Mouse (Mus musculus) naive thymus-derived CD4-positive, alpha-beta T cell, adult 2 months (primary cell): ENCODE results near the gene Gm20431.

ENCODE experiments used
- DNase-seq: peaks from one replicate; pipeline ENCODE4 v3.0.0-alpha.2; 2011; ENCODE audit warnings: low read depth

Gm20431 gene

DNA sequence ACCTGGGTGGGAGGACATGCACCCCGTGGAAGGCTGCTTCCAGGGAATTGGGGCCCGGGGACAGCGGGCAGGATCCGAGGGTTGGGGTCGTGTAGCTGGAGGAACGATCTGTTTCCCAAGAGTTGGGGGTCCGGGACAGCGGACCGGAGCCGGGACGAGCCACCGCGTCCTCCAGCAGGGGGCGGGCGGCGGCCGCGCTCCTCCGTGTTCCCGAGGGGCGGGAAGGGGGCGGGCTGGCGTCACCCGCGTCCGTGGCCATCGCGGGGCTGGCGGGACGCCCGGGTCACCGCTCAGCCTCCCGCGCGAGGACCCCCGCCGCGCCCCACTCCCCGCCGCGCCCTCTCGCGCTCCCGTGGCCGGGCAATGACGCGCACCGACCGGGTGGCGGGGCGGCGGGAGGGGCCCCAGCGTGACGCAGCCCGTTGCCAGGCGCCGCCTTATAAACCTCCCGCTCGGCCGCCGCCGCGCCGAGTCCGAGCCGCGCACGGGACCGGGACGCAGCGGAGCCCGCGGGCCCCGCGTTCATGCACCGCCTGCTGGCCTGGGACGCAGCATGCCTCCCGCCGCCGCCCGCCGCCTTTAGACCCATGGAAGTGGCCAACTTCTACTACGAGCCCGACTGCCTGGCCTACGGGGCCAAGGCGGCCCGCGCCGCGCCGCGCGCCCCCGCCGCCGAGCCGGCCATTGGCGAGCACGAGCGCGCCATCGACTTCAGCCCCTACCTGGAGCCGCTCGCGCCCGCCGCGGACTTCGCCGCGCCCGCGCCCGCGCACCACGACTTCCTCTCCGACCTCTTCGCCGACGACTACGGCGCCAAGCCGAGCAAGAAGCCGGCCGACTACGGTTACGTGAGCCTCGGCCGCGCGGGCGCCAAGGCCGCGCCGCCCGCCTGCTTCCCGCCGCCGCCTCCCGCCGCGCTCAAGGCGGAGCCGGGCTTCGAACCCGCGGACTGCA, 27.5 kb upstream of the Gm20431 start, which contains the start of gene Cebpb:
Gene Cebpb, plus strand, starts transcription at position 418 of the 954 bp plus-strand sequence.
- DNase-seq = peak; percentile 88

DNA sequence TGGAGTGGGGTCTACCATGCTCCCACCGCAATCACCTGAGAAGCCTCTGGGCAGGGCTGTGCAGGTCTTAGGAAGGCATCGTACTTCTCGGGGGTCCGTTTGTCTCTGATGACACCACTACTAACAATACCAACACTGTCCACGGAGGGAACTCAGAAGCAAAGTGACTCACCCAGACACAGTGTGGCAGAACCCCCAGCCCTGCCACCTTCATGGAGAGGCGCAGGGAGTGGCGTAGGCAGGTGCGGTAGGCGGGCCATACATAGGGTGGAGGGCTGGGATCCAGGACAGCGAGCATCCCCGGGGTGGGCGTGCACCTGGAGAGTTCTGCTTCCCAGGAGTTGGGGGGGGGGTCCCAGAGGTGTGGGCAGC, 26.8 kb upstream of the Gm20431 start:
- DNase-seq = no peak

DNA sequence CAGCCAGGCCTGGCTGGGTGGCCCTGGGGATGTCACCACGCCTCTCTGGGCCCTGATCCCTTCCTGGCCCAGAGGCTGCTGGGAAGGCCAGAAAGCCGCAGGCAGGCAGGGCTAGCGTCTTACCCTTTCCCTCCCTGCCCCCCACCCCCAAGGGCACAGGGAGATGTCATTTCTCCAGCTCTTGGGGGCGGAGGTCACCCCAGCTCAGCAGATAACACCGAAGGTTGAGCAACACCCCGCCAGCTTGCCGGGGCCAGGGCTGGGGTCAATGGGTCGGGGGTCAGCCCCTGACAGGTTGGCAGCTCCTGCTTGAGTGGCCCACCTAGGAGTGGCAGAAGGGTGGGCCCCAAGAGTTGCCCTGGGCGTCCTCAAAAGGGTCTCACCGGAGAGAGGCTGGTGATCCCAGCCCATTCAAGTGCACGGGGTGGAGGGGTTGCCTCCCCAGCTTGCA, 26.4 kb upstream of the Gm20431 start:
- no peak for DNase-seq

DNA sequence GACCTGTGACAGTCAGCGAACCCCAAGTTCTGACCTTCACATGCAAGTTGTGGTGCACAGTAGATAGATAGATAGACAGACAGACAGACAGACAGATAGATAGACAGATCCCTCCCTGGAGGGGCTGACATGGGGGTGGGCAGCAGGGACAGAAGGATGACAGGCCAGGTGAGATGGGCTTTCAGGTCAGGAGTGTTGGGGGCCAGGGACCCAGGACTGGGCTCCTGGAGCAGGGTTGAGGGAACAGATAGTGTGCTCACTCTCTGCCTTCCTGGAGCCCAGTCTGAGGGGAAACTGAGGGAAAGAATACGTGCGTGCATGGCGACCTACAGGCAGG, 25.9 kb upstream of the Gm20431 start:
- DNase-seq = peak; percentile 34

DNA sequence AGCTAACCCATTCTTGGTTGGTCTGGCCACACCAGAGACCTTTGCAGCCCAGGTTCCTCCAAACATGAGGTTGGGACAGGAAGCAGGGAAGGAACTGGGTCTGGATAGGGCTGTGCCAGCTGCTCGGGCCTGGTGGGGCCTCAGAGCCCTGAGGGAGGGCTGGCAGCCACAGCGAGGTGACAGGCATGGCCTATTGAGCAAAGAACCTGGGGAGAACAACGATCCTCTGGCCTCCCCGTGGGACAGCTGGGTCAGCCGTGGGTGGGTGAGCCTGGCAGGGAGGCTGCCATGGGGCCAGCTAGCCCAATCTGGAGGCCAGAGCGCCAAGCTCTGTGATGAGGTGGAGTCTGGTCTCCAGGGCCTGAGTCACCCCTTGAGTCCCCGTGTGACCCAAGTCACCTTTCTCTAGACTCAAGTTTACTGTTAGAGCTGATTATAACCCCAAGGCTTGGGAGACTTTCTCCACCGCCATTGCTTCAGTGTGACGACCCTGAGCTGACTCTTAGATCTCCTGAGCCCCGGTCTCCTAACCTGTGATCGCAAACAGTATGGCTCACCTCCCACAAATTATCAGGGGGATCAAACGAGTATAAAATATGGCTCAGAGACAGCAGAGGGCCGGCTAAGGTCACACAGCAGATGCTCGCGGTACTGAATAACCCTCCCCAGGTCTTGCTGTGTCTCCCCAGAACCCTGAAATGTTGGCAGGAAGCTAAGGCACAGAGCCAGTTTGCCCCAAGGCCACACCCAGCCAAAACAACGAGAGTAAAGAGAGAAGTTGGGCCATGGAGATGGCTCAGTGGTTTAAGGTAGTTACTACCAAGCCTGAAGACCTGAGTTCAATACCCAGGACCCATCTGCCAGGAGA, 25.3 kb upstream of the Gm20431 start:
- peak; percentile 35 for DNase-seq

DNA sequence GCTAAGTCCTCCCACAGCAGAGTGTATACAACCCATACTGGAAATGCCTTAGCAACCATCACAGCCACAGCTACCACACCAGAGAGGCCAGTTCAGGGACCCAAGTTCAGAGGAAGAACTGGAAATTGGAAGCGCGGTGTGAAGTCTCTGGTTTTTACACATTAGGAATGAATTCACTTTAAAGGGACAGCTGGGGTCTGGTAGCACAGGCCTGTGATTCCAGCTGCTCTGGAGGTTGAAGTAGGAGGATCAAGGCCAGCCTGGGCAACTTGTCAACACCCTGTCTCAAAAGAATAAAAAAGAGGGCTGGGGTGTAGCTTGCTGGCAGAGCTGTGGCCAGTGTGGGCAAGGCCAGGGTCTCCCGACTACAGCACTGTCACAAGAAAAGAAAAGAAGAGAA, 24.6 kb upstream of the Gm20431 start:
- no peak for DNase-seq

DNA sequence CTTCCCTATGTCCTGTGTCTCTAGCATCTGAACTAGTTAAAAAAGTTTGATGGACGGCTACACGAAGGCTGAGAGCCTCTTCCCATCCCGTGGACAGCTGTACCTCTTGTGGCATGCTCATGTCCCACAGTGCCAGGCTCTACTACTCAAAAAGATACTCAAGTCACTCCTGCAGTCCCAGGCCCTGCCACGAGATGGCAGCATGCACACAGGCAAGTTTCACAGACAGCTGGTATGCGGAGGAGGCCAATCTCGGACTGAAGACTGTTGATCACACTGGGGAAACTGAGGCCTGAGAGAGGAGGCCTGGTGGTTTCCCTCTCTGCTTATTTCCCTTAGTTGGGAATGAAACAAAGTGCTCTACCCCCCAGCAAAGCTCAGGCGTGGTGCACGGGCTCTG, 23.8 kb upstream of the Gm20431 start:
- peak; percentile 97 for DNase-seq

DNA sequence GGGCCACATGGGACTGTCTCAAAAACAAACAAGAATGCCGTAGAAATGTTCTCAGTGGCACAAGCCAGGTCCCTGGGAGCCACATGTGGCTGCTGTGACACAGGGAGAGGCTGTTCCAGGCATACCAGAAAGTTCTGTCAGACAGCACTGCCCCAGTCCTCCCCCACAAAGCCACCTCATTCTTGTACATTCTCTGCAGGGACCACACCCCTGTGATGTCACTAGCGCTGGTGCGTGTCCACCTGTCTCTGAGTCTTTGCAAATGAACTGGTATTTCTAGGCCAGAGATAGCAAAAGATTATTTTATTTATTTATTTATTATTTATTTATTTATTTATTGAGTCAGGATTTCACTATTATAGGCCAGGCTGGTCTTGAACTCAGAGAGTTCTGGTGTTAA, 22.4 kb upstream of the Gm20431 start:
- DNase-seq = no peak

DNA sequence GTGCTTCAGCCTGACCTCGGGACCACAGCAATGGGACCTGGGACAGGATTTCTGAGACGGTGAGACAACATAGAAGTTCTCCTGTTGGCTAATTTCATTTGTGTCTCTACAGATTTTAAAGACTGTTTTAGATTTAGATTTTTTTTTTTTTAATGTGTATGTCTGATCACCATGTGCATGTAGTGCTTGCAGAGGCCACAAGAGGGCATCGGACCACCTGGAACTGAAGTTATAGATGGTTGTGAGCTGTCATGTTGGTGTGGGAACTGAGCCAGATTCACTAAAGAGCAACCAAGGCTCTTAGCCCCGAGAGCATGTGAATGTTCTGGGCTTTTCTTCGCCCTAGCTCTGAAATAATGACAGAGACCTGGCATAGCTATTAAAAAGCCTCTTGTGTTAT, 19.4 kb upstream of the Gm20431 start:
- DNase-seq = peak; percentile 90

DNA sequence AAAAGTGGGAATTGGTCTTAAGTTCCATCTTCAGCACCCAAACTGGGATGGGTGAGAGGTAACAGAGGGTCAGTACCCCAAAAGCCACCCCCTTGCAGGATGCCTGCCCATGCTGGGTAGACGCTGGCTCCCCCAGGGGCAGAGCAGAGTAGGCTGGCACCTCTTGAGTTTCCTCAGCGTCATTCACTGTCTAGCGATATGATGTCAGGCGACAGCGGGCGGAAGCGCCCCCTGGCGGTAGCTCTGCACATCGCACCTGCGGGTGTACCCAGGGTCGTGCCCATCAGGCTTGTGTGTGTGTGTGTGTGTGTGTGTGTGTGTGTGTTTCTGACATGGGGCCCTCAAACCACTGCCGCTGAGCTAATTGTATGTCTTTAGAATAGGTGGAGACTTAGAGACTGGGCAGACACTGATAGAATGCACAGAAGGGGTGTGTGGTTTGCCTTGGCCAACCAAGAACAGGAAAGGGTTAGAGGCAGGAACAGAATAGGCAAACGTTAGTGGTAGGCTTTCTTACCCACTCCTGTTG, 18.7 kb upstream of the Gm20431 start:
- peak; percentile 95 for DNase-seq

DNA sequence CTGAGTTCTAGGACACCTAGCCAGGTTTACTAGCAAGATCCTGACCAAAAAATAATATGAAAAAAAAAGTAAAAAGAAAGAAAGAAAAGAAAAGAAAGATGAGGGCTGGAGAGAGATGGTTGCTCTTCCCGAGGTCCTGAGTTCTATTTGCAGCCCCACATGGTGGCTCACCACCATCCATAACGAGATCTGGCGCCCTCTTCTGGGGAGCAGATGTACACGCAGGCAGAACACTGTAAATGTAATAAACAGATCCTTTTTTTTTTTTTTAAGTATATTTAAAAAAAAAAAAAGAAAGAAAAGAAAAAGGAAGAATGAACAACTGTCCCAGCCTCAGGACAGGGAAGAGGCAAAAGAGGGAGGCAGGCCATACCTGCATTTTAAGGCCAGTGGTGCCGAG, 17.3 kb upstream of the Gm20431 start:
- peak; percentile 65 for DNase-seq

DNA sequence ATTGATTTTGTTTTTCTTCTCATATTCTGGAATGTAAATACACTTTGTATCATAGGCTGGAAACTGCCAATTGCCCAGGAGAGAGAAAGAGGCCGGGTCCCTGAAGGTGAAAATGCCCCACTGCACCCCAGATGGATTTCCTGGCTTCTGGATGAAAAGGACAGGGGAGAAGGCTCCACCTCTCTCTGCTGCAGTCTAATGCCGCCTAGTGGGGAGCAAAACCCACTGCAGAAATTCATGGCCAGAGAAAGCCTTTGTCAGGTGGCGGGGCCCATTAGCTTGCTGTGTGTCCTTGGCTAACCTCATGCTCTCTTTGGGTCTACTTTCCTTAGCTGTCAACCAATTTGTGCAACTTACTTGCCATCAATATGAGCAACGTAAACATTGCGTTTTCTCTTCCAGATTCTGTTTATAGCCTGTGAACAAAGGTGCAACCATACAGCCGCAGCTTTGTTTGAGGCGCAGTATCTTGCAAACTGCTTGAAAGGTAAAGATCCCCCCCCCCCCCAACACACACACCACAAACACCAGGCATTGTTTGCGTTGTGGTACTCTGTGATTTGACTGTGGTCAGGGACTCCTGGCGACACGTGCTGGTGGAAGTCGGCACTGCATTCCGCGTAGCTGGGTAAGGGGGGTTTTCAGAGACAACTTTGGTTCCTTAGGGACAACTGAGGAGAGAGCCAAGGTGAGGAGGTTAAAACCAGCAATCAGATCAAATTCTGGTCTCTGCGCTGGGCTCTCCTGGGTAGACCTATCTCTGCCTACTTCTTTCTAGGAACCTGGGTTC, 14.0 kb upstream of the Gm20431 start:
- peak; percentile 67 for DNase-seq

DNA sequence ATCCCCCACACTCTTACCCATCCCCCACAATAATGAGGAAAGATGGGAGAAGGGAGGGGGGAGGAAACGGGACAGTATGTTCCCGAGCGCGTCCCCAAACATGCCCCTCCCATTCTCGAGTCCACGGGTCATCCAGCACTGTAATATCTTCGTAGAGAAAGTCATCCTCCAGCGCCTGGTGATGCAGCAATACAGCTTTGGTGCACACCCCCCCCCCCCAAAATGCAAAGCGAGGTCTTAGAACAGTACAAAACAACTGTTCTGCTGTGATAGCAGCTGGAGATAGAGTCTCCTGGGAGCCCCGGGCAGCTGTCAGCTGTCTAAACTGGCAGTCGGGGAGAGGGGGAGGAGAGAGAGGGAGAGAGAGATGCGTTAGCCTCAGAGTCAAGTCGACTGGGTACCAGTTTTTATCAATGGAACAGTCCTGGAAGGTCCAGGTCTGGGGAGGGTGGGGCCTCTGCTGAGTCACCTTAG, 11.0 kb upstream of the Gm20431 start:
- DNase-seq = no peak

DNA sequence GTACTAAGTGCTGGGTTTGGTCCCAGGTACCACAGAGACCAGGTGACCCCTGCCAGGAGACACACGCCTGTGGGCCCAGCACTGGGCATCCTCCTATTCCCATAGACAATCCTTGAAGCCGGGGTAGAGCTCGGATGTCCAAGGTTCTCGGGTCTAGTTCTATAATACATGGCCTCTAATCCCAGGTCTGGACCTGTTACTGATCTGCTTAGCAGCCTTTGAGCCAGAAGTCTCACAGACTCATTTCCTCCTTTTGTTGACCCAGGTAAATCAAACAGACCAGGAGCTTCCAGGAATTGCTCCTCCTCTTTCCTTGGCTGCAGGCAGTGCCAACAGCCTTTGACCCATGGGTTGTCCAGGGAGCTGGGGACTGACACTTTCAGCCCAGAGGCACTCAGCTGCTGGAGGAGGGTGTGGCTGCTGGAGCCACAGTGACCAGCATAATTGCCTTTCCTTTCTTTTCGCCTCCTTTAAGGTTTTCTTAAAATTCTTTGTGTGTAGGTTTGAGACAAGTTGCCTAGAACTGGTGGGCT, 9.9 kb upstream of the Gm20431 start:
- DNase-seq = no peak

DNA sequence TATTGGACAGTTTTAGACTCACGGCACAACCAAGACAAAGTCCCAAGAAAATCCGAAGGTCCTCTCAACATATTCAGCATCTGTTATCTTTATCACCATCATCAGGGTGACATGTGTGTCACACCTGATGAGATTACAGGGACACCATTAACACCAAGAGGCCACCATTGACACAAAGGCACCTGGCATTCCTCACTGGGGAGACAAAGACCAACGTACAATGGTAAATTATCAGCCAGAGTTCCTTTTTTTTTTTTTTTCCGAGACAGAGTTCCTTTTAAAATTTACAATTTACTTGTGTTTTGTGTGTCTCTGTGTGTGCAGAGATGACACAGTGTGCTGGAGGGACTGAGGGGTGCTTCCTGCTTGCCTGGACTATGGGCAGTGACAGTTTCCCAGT, 8.1 kb upstream of the Gm20431 start:
- DNase-seq = no peak

DNA sequence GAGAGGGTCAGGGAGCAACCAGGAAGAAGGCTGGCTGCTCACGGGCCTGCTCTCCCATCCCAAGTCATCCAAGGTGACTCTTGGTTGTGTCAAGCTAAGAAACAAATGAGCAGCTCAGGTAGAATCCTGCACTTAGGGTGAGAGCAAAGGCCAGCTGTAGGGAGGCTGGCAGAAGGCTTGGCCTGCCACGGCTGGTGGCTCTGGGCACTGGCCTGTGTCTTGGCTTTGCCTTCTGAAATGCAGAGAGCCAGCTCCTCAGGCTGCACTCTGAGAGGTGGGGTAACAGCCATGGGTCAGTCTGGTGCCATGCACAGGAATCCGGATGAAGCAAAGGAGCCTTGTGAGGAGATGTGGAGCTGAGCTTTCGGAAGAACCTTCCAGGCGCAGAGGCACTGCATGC, 7.1 kb upstream of the Gm20431 start:
- no peak for DNase-seq

DNA sequence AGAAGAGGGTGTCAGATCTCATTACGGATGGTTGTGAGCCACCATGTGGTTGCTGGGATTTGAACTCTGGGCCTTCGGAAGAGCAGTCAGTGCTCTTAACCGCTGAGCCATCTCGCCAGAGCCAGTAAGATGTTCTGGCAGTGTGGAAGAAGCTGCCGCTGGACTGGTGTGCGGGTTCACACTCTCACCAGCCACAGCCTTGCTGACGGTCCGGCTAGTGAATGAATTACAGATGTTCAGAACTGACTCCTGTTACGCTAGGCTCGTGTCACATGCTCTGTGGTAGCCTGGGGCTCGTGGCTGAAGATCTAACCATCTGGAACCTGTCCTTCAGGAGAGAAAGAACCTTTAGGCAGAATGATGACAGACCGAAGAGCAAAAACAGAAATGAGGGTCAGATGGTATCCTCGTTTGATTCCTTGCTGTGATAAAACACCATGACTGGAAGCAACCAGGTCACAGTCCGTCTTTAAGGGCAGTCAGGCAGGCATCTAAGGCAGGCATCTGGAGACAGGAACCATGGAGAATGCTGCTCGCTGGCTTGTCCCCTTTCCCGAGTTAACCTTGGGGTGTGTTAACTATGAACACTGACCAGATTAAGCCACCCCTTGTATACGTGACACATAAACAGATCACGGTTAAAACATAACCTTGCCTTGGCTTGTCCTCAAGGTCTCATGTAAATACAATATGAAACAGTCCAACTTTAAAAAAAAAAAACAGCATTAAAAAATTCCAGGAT, 4.8 kb upstream of the Gm20431 start:
- DNase-seq = no peak

DNA sequence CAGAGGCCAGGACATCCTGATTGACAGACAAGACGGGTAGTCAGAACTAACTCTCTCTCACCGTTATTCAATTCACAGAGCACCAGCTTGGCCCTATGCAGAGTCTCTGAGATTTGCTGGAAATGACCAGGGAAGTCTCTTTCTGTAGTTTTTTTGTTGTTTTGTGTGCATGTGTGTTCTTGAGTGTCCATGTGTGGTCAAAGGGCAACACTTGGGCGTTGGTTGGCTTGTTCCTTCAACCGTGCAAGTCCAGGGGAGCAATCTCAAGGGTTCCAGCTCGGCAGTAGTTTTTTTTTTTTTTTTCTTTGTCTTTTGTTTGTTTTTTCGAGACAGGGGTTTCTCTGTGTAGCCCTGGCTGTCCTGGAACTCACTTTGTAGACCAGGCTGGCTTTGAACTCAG, 1.4 kb upstream of the Gm20431 start:
- no peak for DNase-seq

DNA sequence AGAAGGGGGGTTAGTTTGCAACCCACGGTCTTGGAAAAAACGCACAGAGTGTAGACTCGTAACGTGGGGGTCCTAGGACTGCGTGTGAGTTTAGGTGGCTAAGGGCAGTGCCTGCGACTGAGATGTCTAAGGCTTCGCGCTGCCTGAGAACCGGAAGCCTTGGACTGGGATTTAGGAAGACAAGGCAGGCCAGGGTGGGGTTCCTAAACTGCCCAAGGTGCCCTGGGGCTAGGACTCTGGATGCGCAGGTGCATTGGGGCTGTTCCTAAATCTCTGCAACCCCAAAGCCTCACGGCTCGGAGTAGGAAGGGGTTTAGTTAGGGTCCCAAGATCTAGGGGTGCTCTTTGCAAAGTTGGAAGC, 705 bp downstream of the Gm20431 start:
- DNase-seq = no peak

DNA sequence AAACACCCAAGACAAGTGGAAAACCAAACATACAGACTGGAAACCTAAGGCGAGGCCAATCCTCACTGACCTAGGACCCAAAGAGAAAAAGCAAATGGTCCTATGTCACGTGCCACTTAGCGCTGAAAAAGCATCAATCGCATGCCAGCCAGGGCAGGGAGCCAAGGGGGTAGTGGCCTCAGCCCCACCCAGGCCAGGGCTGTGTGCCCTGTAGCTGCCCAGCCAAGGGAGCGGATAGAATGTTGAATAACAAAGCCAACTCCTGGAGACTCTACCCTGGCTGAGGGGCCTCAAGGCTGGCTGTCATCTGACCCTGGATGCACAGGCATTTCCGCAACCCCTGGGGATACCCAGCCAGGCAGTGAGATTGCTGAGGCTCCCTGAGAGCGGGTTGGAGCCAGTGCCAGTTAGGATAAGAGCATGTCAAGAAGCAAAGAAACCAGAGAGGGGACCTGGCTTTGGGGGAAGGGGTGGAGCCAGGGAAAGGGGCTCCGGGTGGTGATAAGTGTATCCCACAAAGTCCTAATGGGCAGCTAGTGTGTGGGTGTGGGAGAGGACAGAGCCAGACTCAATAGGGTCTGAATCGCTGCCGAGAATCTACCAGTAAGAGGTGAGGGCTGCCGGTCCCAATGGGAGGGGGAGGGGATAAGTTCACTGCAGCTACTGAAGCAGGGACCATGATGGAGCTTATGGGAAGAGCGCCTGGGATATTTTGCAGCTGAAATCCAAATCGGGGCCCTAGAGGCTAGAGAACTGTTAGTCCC, 1.3 kb downstream of the Gm20431 start:
- DNase-seq = no peak
